Mouse (Mus musculus): ENCODE data around the gene Ifi203. TPM values are rescaled to one million over a fixed set of nuclear protein-coding genes. Genes with fewer than 3 reads are reported as not detected.
"Not testable (repeated sequence)": the region's sequence is repeated elsewhere in the genome, so short reads cannot be mapped to it uniquely, and the experiment has no call there.

Ifi203 gene
- polyA plus RNA-seq, 1 experiment from 2014 or later, result 2.3 TPM

DNA sequence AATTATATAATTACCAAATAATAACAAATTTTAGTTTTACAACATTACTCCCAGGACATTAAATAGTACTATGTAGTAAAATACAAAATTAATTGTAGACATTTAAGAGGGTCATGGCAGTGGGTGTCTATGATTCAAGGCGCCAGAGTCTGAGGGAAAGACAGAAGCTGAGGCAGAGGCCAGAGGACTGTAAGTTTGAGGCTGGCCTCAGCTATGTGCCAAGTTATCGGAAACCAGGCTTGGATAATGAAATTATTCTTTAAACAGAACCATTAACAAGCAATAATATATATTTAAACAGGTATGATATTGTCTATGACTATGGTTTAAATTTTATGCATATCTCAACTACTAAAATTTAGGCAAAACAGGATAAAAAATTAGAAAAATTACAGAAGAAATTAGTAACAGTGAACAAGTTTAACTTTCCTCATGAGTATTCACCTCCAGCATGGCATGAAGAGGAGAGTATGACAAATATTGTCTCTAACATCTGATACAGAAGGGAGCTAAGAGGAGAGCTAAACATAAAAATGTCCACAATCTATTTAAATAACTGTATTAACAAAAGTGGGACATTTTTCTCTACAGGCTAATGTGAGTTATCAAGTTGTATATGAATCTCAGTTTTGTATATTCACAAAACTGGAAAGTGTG lies 30.5 kb downstream of the Ifi203 start:
- DNase-seq (no peak), ATAC-seq (ENCODE audit: low FRiP score, low TSS enrichment) (no peak)
- no peaks in the 10 kb centered on the region for H3K27me3 ChIP-seq (ENCODE audit: control insufficient read depth, insufficient read depth, low read length)
- 94% methylated on average over 2 of the region's 2 CpGs for WGBS
- H3K27ac ChIP-seq (replicated peaks; ENCODE audit: low read depth, low read length), result no peak overlapping the region
- H3K9me3 ChIP-seq (ENCODE audit: control insufficient read depth, low read length), result no peaks in the 10 kb centered on the region
- no peaks in the 10 kb centered on the region for H3K36me3 ChIP-seq (ENCODE audit: control insufficient read depth, insufficient read depth, low read length)
- H3K4me1 ChIP-seq (ENCODE audit: control insufficient read depth, insufficient read depth, low read length), result no peaks in the 10 kb centered on the region
- H3K4me3 ChIP-seq (replicated peaks; ENCODE audit: low read depth, low read length), result no peak overlapping the region
- H3K4me2 ChIP-seq (ENCODE audit: low read length), result no peak overlapping the region
- H3K9ac ChIP-seq (replicated peaks; ENCODE audit: low read length), result no peak overlapping the region

DNA sequence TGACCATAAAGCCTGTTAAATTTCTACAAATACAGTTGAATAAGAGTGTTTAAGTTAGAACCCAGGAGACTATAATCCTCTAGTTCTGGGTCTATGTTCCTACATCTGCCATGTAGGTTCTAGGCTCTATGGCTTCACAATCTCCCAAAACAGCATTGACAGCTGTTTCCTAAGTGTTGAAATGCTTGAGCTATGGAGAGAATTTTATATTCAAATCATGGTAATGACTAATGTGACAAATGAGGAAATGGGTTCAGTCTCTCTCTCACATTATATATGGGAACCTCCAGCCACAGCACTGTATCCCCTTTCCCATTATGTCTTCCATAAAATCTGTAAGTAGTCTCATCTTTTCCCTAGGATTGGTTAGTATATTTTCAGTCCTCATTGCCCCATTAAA lies 34.1 kb downstream of the Ifi203 start:
- ATAC-seq (ENCODE audit: low FRiP score, low TSS enrichment); DNase-seq: not testable (repeated sequence)

DNA sequence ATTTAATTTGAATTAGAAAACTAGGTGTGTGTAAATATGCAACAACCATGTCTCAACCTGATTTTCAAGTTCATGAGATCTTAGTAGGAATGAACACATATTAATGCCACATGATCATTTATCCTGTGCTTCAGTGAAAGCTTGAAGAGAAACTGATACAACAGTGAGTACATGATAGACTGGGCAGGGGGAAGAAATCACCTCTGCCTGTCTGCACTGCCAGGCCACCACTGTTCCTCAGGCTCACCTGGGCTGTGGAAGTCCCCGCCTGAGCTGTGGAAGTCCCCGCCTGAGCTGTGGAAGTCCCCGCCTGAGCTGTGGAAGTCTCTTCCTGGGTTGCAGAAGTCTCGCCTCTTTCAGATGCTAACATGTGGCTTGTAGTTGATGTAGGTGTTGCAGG lies 36.6 kb downstream of the Ifi203 start:
- H3K27ac ChIP-seq (replicated peaks; ENCODE audit: low read depth, low read length); H3K9me3 ChIP-seq (ENCODE audit: control insufficient read depth, low read length); DNase-seq; H3K27me3 ChIP-seq (ENCODE audit: control insufficient read depth, insufficient read depth, low read length); ATAC-seq (ENCODE audit: low FRiP score, low TSS enrichment); H3K4me2 ChIP-seq (ENCODE audit: low read length); H3K4me3 ChIP-seq (replicated peaks; ENCODE audit: low read depth, low read length); H3K4me1 ChIP-seq (ENCODE audit: control insufficient read depth, insufficient read depth, low read length); H3K9ac ChIP-seq (replicated peaks; ENCODE audit: low read length); H3K36me3 ChIP-seq (ENCODE audit: control insufficient read depth, insufficient read depth, low read length): not testable (repeated sequence)
- 89% methylated on average over 4 of the region's 4 CpGs for WGBS

More for the DNA sequence above, 34.1 kb downstream of the Ifi203 start:
- not testable (repeated sequence) for H3K4me3 ChIP-seq (replicated peaks; ENCODE audit: low read depth, low read length); H3K4me1 ChIP-seq (ENCODE audit: control insufficient read depth, insufficient read depth, low read length); H3K4me2 ChIP-seq (ENCODE audit: low read length); H3K9ac ChIP-seq (replicated peaks; ENCODE audit: low read length); H3K9me3 ChIP-seq (ENCODE audit: control insufficient read depth, low read length); H3K27me3 ChIP-seq (ENCODE audit: control insufficient read depth, insufficient read depth, low read length); H3K36me3 ChIP-seq (ENCODE audit: control insufficient read depth, insufficient read depth, low read length); H3K27ac ChIP-seq (replicated peaks; ENCODE audit: low read depth, low read length)

DNA sequence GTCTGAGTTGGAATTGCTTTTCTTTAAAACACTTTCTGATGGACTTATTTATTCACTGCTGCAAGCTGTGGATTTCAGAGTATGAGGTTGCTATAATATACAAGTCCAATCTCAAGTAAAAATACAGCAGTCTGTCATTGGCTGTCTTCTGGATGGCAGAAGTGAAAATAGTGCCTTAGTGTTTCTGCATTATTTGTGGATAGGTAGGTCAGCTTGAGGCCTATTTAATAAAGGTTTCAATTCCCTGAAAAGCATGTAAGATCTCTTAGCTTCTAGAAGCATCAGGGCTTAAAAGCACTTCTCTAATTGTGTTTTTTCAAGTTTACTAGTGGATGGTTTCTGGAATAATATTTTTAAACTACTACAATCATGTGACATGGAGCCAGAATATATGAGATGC lies 52.7 kb downstream of the Ifi203 start:
- not testable (repeated sequence) for H3K36me3 ChIP-seq (ENCODE audit: control insufficient read depth, insufficient read depth, low read length); H3K27ac ChIP-seq (replicated peaks; ENCODE audit: low read depth, low read length); H3K27me3 ChIP-seq (ENCODE audit: control insufficient read depth, insufficient read depth, low read length); DNase-seq; H3K9me3 ChIP-seq (ENCODE audit: control insufficient read depth, low read length); ATAC-seq (ENCODE audit: low FRiP score, low TSS enrichment); H3K4me3 ChIP-seq (replicated peaks; ENCODE audit: low read depth, low read length); H3K9ac ChIP-seq (replicated peaks; ENCODE audit: low read length); H3K4me1 ChIP-seq (ENCODE audit: control insufficient read depth, insufficient read depth, low read length); H3K4me2 ChIP-seq (ENCODE audit: low read length)

DNA sequence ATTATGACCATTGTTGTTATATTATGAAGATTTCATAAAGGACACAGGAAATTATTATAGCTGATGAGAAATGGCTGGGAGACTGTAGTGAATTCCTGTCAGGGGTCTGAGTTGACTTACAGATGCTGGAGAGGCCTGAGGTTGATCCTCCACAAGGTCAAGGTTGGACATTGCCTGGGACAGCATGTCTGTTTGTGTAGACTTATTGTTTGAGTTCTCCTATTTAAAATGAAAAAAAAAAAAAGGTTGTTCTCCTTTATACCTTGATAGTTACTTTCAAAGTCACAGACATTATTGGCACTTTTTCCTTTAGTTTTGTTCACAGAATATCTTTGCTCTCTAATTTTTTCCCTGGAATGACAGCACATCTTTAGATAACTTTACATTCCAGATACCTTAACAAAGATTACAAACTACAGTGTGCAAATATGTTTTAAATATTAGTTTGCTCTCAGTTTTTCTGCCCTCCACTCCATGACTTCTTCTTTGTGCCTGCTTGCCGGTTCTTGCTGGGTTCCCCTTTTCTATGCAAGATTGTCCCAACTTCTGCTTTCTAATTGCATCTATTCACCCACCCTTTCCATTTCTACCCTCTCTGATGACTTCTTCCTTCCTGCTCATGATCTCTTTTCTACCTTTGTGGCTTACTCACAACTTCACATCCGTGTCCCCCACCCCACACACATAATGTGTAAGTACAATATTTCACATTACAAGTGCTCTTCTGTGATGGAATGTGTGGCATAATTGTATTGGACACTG lies 55.3 kb downstream of the Ifi203 start:
- not testable (repeated sequence) for H3K4me1 ChIP-seq (ENCODE audit: control insufficient read depth, insufficient read depth, low read length); H3K9me3 ChIP-seq (ENCODE audit: control insufficient read depth, low read length); DNase-seq; H3K27me3 ChIP-seq (ENCODE audit: control insufficient read depth, insufficient read depth, low read length); H3K4me2 ChIP-seq (ENCODE audit: low read length); ATAC-seq (ENCODE audit: low FRiP score, low TSS enrichment); H3K27ac ChIP-seq (replicated peaks; ENCODE audit: low read depth, low read length); H3K36me3 ChIP-seq (ENCODE audit: control insufficient read depth, insufficient read depth, low read length); H3K9ac ChIP-seq (replicated peaks; ENCODE audit: low read length); H3K4me3 ChIP-seq (replicated peaks; ENCODE audit: low read depth, low read length)
- 100% methylated on average over 1 of the region's 2 CpGs for whole genome bisulfite sequencing

DNA sequence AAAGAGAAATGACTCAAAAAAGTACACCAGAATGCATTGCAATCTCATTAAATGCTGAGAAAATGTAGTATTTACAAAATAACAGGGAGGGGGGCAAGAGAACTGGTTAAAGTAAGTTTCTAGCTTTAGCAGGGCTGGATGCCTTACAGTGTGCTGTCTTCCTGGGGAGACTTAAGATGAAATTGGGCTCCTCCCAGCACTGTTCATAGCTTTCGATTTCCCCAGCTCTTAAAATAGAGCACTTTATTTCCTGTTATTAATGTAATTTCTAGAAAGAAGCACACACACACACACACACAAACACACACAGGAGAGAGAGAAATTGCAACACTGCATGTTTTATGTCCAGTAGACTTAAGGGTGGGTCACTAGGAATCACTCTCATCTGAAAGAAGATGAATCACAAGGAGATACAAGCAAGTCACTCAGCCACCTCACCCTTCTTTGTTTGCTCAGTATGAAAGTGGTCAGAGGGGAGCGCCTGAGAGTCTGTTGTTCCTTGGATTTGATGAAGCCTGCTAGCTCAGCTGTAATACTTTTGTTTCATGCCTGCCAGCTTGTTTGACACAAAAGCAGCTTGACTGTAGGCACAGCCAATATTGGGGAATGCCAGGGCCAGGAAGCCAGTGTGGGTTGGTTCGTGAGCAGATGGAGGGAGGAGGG lies 62.3 kb downstream of the Ifi203 start:
- H3K9me3 ChIP-seq (ENCODE audit: control insufficient read depth, low read length); H3K27ac ChIP-seq (replicated peaks; ENCODE audit: low read depth, low read length); H3K4me1 ChIP-seq (ENCODE audit: control insufficient read depth, insufficient read depth, low read length); H3K36me3 ChIP-seq (ENCODE audit: control insufficient read depth, insufficient read depth, low read length); DNase-seq; H3K4me2 ChIP-seq (ENCODE audit: low read length); H3K4me3 ChIP-seq (replicated peaks; ENCODE audit: low read depth, low read length); H3K27me3 ChIP-seq (ENCODE audit: control insufficient read depth, insufficient read depth, low read length); H3K9ac ChIP-seq (replicated peaks; ENCODE audit: low read length): not testable (repeated sequence)
- whole genome bisulfite sequencing, result 74% methylated on average over 3 of the region's 3 CpGs
- ATAC-seq (ENCODE audit: low FRiP score, low TSS enrichment), result peak; percentile 29; the same call in 1 of the 2 replicates

DNA sequence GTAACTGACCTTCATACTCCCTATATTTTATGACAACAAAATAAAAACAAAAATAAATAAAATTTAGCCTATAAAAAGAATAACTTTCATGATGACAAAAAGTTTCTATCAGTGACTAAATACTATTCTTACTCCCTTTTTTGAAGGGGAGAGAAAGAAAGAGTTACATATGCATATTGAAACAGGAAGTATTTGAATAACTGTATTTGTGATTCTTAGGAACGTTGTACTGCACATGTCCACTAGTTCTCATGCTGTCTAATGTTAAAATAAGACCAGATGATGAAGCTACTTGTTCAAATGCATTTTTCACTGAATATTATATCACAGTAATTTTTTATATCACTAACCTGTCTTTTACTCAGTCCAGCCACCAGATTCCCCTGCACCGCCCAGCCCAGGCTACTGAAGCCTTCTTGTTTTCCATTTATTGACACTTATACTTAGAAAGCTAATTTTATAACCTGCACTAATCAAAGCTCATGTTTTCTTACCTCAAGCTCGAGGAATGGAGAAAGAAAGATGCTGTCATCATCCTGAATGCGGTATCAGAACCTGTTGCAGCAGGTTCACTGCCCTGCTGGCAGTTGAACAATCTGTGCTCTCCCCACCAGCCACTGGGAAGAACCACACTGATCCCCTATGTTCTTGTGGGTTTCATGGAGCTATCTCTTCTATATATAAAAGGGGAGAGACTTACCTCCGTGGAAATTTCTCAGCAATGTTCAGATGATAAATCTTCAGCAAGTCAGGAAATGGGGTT lies 63.1 kb downstream of the Ifi203 start:
- H3K9me3 ChIP-seq (ENCODE audit: control insufficient read depth, low read length); ATAC-seq (ENCODE audit: low FRiP score, low TSS enrichment): not testable (repeated sequence)
- 82% methylated on average over 5 of the region's 5 CpGs for WGBS

DNA sequence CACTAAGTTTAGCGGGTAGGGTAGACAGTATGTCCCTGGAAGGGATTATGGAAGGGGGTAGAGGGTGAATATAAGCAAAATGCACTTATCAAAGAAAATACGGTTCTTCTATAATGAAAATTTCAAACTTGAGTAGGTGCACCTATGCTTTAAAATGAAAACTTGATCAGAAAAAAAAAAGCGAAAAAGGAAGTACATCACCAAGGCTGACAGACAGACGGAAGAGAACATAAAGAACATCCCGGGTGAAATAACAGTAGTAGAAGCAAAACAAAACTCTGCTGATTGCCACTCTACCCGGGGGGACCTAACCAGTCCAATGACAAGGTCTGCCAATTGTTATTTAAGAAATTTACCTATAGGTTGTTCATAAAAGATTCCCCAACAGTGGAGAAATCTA lies 64.2 kb downstream of the Ifi203 start:
- not testable (repeated sequence) for ATAC-seq (ENCODE audit: low FRiP score, low TSS enrichment); H3K4me1 ChIP-seq (ENCODE audit: control insufficient read depth, insufficient read depth, low read length)
- WGBS, result 96% methylated on average over 6 of the region's 6 CpGs

More for the DNA sequence above, 63.1 kb downstream of the Ifi203 start:
- not testable (repeated sequence) for H3K4me2 ChIP-seq (ENCODE audit: low read length); H3K36me3 ChIP-seq (ENCODE audit: control insufficient read depth, insufficient read depth, low read length); H3K4me3 ChIP-seq (replicated peaks; ENCODE audit: low read depth, low read length); DNase-seq; H3K9ac ChIP-seq (replicated peaks; ENCODE audit: low read length); H3K4me1 ChIP-seq (ENCODE audit: control insufficient read depth, insufficient read depth, low read length); H3K27me3 ChIP-seq (ENCODE audit: control insufficient read depth, insufficient read depth, low read length); H3K27ac ChIP-seq (replicated peaks; ENCODE audit: low read depth, low read length)

More for the DNA sequence above, 64.2 kb downstream of the Ifi203 start:
- H3K27me3 ChIP-seq (ENCODE audit: control insufficient read depth, insufficient read depth, low read length); DNase-seq; H3K9me3 ChIP-seq (ENCODE audit: control insufficient read depth, low read length); H3K4me2 ChIP-seq (ENCODE audit: low read length); H3K4me3 ChIP-seq (replicated peaks; ENCODE audit: low read depth, low read length); H3K36me3 ChIP-seq (ENCODE audit: control insufficient read depth, insufficient read depth, low read length); H3K27ac ChIP-seq (replicated peaks; ENCODE audit: low read depth, low read length); H3K9ac ChIP-seq (replicated peaks; ENCODE audit: low read length): not testable (repeated sequence)

Measured in midbrain, embryonic 14.5 days (tissue).